Mouse (Mus musculus): ENCODE measurements around the gene D8Ertd738e.

- TF ChIP-seq GATA1 (IDR thresholded peaks at IDR 0.05; ENCODE audit: borderline replicate concordance, low read length) (no peak), FLI1 (IDR thresholded peaks at IDR 0.05; ENCODE audit: low read length) (no peak)
These were observed 6.9 kb upstream of the D8Ertd738e start for GRCm38 (mm10) chr8:84256458-84256821.

Data from megakaryocyte, embryonic 14.5 days (primary cell).